Mouse (Mus musculus) cerebellum, adult 11 months (tissue): ENCODE measurements around the gene Raver2.

Experiments used
- DNase-seq: peaks from one replicate; pipeline ENCODE4 v3.0.0; 2022

The Raver2 gene

DNA sequence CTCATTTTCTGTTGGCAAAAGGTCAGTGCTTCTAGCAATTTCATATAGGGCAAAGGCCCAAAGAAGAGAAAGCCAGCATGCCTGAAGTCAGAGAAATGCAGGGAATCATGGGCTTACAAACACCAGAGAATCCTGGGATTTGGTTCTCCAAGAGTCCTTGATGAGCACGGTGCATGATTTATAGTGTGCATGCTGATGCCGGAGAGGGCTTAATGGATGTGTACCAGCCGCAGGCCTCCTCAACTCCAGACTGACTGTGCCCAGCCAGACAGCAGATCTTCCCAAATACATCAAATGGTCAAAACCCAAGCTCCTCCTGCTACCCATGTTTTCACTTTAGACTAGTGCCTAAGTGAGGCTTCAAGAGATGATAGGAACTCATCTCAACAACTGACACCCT lies 109.0 kb downstream of the Raver2 start:
- DNase-seq: no peak

DNA sequence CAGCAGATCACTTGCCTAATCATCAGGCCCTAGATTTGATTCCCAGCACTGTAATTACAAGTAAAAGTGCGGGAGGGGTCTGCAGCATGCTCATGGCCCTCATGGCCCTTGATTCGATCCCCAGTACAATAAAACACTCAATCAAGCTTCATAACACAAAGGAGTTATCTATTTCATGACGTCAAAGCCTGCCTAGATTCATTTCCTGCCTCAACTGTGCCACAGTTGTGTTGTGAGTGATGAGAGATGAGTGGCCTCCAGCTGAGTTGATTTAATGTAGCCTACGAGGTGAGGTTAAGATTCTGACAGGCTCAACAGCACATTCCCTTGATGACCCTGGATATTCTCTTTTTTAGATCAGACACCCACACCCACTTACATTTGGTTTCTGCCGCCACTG lies 110.3 kb downstream of the Raver2 start:
- DNase-seq: no peak

DNA sequence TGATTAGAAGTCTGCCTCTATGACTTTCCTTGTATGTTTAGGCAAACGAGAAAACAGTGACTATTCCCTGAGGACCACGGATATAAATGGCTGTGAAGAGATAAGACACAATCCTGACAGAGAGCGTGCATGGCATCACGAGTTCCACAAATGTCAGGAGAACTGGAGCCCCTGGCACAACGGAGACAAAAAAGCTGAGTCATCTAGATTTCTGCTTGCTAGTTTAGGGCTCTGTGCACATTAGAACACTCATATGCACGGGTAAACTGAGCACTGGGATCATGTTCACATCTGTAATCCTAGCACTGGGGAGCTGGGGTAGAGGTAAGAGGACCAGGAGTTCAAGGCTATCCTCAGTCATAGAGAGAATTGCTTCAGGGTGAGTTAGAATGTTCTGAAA lies 111.1 kb downstream of the Raver2 start:
- no peak for DNase-seq

DNA sequence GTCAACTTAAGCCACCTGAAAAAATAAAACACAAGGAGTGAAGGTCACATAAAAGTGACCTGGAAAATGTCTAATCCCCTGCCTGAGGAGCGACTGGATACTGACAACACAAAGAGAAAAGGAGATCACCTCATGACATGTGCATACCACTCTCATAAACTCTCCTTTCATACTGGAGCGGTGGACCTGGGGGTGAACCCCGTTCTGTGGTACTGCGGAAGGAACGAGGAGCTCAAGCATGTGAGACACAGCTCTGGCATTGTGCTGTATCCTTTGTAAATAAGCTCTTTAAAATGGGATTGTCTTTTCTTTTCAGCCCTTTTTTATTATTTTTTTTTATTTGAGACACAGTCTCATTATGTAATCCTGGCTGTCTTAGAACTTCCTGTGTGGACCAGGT lies 111.9 kb downstream of the Raver2 start:
- no peak for DNase-seq

DNA sequence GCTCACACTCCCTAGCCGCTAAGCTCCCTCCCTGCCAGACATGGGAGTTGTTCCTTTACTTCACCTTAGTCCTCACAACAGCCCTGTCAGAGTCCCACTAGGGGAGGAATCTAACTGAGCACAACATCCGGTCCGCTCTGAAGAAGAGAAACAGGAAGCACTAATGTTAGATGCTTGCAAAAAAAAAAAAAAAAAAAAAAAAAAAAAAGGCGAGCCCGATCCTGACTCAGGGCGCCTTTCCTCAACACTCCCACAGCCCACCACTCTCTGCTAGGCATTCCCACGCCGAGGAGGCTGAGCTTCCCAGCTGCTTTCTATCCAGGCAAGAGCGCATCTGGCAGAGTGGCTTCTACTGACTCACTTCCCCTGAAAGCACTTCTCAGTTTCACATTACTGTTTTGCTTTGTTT lies 113.8 kb downstream of the Raver2 start:
- no peak for DNase-seq

DNA sequence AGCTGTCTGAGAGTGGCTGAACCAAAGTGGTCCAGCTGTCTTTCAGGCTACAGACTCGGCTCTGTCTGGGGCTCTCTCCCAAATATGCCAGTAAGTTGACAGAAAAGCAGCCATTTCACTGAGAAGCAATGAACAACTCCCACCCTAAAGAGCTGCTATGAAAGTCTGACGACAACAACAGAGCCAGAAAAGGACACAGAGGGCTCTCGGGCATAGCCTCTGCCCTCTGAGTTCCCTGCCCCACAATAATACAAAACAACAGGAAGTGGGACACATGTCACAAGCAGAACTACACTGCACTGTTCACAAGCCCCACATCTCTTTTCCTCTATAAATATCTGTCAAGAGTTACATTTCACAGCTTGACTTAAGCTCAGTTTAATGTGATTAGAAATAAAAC lies 116.4 kb downstream of the Raver2 start:
- DNase-seq: no peak

DNA sequence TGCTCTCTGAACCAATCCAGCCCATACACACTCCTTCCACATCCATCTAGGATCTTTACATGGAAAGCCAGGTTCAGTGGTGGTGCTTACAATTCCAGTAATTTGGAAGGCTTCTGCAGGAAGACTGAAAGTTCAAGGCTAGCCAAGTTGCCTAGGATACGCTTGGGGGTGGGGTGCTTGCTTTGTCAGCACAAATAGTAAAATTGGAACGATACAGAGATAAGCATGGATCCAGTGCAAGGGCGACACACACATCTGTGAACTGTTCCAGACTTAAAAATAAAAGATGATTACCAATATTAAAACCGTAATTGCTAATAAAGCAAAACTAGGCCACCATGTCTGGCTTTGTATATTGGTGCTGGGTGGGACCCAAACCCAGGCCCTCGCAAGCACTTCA lies 117.8 kb downstream of the Raver2 start:
- DNase-seq: no peak

DNA sequence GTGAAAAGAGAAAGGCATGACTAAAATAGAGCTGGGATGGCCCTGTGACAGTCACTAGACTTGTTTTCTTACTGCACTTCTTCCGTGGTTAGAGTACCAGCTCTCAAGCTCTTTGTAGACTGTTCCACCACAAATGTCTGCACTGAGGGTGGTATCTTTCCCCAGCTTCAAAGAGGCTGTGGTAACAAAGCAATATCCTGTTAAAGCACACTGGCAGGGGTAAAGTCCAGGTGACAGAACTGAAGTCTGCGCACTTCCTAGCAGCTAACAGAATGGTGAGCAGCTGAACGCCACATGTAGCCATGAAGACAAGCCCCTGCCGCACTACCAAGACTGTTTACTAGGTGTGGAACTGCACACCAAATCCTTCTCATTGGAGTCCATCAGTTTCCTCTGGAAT lies 118.6 kb downstream of the Raver2 start:
- no peak for DNase-seq

DNA sequence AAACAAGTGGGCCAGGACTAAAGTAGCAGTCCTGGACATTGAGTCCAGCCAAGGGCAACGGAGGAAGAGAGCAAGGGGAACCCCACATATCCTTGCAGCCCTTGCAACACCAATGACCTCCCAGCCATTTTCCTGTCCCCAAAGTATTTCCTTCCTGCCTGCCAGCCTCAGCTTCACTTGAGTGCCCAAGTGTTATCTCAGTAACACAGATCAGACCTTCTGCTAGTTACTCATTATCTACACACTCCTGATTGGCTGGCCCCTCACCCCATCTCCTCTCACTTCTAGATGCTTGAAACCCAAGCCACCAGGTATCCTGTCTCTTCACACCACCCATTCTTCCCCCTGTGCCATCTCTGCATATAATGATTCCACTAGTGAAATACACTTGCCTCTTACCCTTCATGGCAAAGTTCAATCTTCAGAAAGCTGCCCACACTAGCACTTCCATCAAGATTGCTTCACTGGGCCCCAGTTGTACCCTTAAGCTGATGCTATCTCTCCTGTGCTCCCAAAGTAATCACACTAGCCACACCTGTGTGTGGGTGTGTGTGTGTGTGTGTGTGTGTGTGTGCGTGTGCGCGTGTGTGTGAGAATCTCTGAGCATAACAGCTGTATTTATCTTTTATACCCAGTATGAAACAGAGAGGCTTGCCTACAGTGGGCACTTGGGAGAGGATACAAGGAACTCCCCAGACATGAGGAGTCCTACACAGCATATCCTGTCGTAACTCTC lies 123.6 kb downstream of the Raver2 start:
- no peak for DNase-seq

DNA sequence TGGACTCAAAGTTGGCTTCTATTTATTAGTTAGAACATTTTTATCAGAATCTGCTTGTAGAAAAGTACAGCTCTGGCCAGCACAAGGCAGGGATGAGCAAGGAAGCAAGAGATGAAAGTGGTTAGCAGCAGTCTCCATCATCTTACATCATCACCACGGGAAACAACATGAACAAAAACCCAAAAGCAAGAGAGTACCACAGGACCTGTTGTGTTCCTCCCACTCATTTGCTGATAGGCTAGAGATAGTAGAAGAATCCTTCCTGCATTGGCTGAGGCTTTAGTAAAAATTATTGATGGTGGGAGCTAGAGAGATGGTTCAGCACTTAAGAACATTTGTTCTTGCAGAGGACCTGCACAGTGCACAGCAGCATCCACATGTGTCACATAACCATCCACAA lies 125.4 kb downstream of the Raver2 start:
- no peak for DNase-seq

DNA sequence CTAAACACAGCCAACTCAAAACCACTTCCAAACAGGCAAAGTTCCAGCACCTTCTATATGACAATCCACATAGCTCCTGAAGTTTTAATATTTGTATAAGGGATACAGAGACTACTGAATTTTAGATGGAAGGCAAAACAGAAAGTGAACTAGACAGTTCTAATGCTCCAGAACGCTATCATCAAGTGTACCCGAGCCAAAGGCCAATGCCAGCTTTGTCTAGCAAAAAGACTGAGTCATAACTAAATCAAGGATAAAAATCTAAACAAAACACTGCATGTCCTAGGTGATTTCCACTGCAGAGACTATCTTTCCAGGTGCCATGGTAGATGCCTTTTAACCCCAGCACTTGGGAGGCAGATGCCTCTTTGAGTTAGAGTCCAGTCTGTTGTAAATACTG lies 127.6 kb downstream of the Raver2 start:
- no peak for DNase-seq

DNA sequence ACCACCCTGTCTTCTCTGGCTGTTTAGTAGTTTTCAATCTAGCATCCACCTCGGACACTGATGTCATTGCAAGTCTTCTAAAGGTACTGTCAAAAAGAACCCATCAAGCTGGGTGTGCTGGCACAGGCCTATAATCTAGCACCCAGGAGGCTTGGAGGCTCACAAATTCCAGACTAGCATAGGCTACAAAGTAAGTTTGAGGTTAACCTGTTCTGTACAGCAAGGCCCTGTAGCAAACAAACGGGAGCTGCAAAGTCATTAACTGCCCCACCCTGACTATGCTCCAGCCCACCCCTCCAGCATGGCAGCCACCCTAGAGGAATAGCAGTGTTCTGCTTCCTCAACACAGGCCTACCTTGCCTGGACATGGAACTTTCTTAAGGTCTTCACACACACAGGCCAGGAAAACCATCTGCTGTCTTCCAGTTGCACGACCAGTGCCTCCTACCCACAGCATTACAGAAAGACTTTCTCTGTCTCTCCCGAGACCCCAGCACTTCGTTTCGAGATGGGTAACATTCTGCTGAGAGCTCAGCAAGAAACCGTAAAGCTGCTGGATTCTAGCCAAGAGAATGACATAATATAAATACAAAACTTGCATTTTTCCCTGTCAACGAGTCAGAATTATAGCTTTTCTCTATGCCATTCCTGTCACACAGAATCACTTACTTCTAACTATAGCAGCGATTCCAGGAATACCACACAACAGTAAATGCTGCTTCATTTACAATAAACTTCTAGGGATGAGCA lies 128.8 kb downstream of the Raver2 start:
- DNase-seq: no peak

DNA sequence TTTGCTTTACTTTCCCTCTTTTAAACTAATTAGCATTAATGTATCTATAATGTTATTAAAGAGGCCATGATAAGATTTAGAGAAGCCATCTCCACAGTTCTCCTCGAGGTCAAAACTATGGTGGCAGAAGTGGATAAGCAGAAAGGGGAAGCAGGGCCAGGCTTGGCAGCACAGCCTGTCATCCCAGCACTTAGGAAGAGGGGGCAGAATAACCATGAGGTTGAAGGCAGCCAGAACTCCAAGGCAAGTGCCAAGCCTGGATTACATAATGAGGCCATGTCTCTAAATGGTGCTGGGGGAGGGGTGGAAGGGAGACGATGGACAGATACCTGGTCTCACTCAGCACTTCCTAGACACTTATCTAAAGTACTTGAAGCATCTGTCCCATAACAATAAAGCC lies 129.6 kb downstream of the Raver2 start:
- DNase-seq: peak; percentile 79

DNA sequence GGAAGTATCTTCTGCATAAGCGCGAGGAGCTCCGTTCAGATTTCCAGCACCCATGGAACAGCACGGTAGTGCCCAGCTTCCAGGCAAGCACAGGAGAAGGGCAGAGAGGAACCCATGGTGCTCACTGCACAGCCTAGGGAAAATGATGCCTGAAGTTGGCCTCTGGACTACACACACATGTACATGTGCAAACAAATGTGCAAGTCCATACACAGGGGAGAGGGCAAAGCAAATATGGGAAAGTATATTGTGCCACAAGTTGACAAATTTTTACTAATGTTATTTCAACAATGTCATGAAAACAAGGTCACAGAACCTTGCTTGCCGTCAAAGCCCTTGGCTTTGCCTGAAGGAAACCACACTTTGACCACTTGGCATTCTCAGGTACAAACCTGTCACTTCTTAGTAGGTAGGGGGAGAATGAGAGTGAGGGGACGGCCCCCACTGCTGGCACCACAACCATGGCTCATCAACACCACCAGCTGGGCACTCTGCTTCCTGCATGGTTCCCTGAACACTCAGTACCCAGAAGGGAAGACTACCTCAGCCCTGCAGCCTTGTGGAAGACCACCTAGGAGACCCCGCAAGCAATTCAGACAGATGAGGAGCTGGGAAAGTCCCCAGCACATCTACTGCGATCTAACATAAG lies 130.8 kb downstream of the Raver2 start:
- DNase-seq: no peak
